Mouse (Mus musculus) cerebellum, adult 2 months (tissue): ENCODE measurements around the gene Mblac2. TPM values are rescaled to one million over a fixed set of nuclear protein-coding genes. Genes with fewer than 3 reads are reported as not detected.

ENCODE experiments used
- DNase-seq, 2 experiments: peaks; one replicate each; pipeline ENCODE4 v3.0.0; 2021
- H3K27ac ChIP-seq: fragments of 200-500 bp; 2 replicates; pipeline ENCODE4 v1.5.1; 2012; ENCODE audit warnings: low read length, control low read depth, inconsistent platforms; ENCODE audit not compliant: insufficient read depth
- H3K27me3 ChIP-seq: fragments of 200-500 bp; 2 replicates; pipeline ENCODE4 v1.6.1; 2012; ENCODE audit warnings: inconsistent platforms, mild to moderate bottlenecking, low read length, moderate library complexity; ENCODE audit not compliant: control insufficient read depth, insufficient read depth
- H3K4me1 ChIP-seq: fragments of 200-500 bp; 2 replicates; pipeline ENCODE4 v1.6.1; 2011; ENCODE audit warnings: low read length; ENCODE audit not compliant: control insufficient read depth, insufficient read depth
- H3K4me3 ChIP-seq: fragments of 200-500 bp; replicated peaks from 2 replicates; pipeline ENCODE3; 2011; ENCODE audit warnings: mild to moderate bottlenecking, low read depth, low read length, control low read depth; ENCODE audit not compliant: insufficient read depth
- CTCF ChIP-seq: fragments of 200-500 bp; IDR thresholded peaks from 2 replicates; pipeline ENCODE4 v1.5.1; 2011; ENCODE audit warnings: low read depth, mild to moderate bottlenecking, control low read depth, low read length, moderate library complexity, borderline replicate concordance; ENCODE audit not compliant: insufficient read depth
- POLR2A ChIP-seq: fragments of 200-500 bp; IDR thresholded peaks from 2 replicates; pipeline ENCODE4 v1.6.1; 2011; ENCODE audit warnings: low read length, control low read depth, borderline replicate concordance; ENCODE audit not compliant: insufficient read depth
- WGBS: fragments of 180-500 bp; shearing (Covaris S2); methylation state at CpG from one replicate; pipeline ENCODE4 v1.1.7; 2018; 5-methylcytosine and 5-hydroxymethylcytosine counted together
- polyA plus RNA-seq: library from polyadenylated mRNA; depleted of rRNA; stranded (reverse); fragments of >200 nt; gene quantifications from 2 replicates; pipeline ENCODE4 v1.2.3, GENCODE M21; 2012

The Mblac2 gene
- polyA plus RNA-seq, 1 experiment, result 20.8 TPM

DNA sequence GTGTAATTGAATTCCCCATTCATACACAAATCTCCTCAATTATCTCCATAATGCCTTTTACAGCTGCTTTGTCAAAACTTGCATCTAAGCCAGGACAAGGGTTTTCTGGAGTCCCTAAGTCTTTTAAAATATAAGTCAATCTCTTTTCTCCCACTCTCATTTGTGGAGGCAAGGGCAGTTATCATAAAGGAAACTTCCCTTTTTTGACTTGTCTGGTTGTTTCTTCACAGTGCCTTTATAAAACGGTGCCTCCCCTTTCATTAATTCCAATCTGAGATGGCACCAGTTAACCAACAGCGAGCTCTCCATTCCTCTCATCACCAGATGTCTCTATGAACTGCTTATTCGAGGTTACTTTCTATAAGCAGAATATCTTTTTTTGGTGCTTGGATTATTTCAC, 65.1 kb downstream of the Mblac2 start:
- Histone ChIP-seq H3K4me3 (no peak overlapping the region), H3K27ac (no peak overlapping the region), H3K4me1 (no peaks in the 10 kb centered on the region), H3K27me3 (no peaks in the 10 kb centered on the region; the same call in 1 of the 2 replicates)
- DNase-seq, result no peak
- WGBS, result 80% methylated on average over 3 of the region's 3 CpGs
- TF ChIP-seq POLR2A (no peak), CTCF (no peak)

DNA sequence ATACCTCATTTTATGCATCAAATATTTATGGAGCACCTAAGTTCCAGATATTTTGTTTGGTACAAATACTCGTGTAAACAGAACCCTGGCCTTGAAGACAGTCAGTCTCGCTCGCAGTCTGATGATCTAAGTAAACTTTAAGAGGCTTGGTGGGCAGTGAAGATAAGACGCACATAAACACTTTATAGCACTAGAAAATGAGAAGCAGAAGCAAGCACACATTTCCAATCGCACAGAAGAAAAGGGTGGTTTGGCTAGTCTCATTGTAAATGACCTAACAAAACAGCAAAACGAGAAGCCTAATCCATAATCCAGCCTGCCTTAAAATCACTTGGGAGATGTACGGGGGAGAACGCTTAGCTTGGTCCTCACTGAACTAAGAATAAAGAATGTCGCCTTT, 71.3 kb downstream of the Mblac2 start:
- TF ChIP-seq CTCF (no peak), POLR2A (no peak)
- Histone ChIP-seq H3K27me3 (no peaks in the 10 kb centered on the region), H3K4me1 (no peaks in the 10 kb centered on the region), H3K4me3 (peak overlapping the region; percentile 83), H3K27ac (peak overlapping the region; percentile 19)
- whole genome bisulfite sequencing, result 45% methylated on average over 9 of the region's 9 CpGs
- no peak for DNase-seq

DNA sequence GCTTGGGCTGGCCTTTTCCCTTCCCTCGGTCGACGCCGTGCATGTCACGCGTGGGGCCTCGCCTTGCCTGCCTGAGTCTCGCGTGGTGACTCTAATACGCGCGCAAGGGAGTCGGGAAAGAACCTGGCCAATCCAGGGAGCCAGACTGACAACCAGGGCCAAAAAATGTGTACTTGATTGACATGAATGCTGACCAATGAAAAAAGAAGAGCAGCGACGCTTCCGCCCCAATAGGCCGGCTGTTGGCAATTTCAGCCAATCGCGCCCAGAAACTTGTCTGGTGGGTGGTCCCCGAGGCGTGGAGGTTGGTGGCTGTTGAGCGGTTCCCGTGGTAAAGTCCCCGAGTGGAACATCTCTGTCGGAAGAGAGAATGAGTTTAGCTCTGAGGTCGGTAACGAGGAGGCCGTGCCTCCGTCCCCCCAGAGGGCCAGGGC, 71.8 kb downstream of the Mblac2 start, which contains the start of gene Cetn3:
Gene Cetn3 (plus strand): TSS at position 107 of the 434 bp plus-strand sequence.
- TF ChIP-seq POLR2A, result no peak; the same call in 1 of the 2 replicates
- TF ChIP-seq CTCF, result no peak
- DNase-seq, result peak; percentile 94 to 95

DNA sequence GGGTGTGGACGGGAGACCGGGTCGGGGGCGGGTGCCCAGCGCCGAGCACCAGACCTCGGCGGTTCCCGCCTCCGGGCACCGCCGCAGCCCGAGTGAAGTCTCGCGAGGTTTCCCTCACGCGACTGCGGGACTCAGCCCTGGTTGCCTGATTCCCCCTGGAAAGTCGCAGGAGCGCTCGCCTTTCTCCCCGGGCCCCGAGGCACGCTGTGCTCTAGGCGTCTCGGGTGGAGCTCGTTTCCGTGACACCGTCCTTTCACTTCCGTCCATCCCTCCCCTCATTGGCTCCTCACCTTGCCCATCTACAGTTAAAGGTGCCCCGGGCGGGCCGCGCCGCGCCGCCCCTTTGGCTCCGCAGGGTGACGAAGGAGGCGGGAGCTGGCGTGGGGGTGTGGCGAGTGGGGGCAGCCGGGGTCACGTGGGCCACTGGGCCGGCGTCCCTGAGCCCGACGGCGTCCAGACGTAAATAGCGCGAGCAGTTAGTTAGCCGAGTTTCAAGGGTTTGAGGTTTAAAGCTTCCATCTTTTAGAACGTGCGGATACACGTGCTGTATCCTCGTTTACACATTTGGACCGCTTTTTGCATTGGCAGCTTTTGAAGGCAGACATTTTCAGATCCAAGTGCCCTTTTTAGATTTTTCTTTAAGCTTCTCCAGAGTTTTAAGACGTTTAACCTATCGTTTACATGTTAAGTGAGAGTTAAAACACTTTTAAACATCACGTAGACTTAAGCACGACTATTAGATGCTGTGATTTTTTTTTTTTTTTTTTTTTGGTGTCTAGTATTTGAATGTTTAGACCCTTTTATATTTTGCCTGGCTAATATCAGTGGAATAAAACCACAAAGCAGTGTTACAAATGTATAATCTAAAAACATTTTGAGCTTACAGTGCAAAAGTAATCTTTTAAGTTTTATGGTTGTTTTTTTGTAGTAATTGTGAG, 72.5 kb downstream of the Mblac2 start:
- peak; percentile 96 to 98 for DNase-seq
- peak overlapping the region; percentile 90 for H3K27ac ChIP-seq
- H3K27me3 ChIP-seq, result no peaks in the 10 kb centered on the region
- H3K4me1 ChIP-seq, result no peaks in the 10 kb centered on the region
- peak overlapping the region; percentile 83 for H3K4me3 ChIP-seq
- WGBS, result under 1% methylated on average over 62 of the region's 62 CpGs
- TF ChIP-seq CTCF, result no peak
- peak; percentile 80; the same call in 1 of the 2 replicates for TF ChIP-seq POLR2A

More for the DNA sequence above, 71.8 kb downstream of the Mblac2 start, which contains the start of gene Cetn3:
- H3K27me3 ChIP-seq, result no peaks in the 10 kb centered on the region
- no peaks in the 10 kb centered on the region for H3K4me1 ChIP-seq
- peak within 1 kb of the TSS; percentile 83 for H3K4me3 ChIP-seq
- H3K27ac ChIP-seq, result peak within 1 kb of the TSS; percentile 90
- under 1% methylated on average over 29 of the region's 29 CpGs for WGBS

DNA sequence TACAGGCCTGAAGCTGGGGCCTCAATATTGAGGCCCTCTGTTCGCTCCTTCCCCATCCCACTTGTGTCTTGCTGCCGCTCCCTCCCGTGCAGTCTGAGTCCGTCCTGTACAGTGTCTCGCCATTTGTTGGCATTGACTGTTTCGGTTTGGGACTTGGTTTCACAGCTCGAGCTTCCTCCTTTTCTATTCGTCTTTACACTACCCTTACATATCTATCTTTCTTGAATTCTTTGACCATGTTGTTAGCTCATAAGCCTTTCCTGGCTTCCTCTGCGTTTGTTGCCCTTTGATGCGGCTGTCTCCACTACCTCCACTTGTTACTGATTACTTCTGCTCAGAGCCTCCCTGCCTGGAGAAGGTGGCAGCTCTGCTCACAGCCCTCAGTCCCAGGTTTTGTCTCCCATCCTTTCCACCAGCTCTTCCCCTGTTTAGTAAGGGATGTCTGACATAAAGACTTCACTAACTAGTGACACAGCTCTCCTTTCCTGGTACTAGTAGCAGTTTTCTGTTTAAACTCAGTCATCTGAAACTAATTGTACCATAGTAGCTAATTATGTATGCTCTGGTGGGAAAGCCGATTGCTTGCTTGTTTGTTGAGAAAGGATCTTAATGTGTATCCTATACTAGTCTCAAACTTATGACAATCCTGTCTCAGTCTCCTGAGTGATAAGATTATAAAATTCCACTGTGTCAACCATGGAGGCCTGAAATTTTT, 74.8 kb downstream of the Mblac2 start:
- DNase-seq, result peak; percentile 41 to 51
- no peaks in the 10 kb centered on the region for H3K27me3 ChIP-seq
- no peaks in the 10 kb centered on the region for H3K4me1 ChIP-seq
- WGBS, result 7% methylated on average over 11 of the region's 11 CpGs
- no peak for TF ChIP-seq CTCF
- no peak for TF ChIP-seq POLR2A
- H3K4me3 ChIP-seq, result peak overlapping the region; percentile 51
- no peak overlapping the region for H3K27ac ChIP-seq

DNA sequence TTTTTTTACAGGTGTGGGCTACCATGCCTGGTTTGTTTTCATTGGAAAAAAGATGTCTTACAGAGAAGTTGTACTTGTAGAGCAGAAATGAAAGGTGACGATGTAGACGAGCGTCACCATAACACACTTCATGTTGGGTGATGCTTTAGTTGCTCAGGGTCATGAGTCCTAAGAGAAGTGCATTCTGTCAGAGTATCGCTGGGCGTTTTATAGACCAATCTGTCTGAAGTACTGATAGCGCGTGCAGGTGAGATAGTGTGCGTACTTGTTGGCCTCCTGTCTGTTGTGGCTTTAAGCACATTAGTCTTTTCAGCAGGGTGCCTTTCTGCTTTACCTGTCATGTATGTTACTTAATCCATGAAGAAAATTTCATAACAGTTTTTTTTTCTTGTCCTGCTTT, 79.0 kb downstream of the Mblac2 start:
- no peaks in the 10 kb centered on the region for H3K4me1 ChIP-seq
- no peak overlapping the region for H3K27ac ChIP-seq
- no peak overlapping the region for H3K4me3 ChIP-seq
- H3K27me3 ChIP-seq, result no peaks in the 10 kb centered on the region
- WGBS, result 96% methylated on average over 8 of the region's 8 CpGs
- TF ChIP-seq CTCF (no peak), POLR2A (no peak)
- DNase-seq, result no peak

DNA sequence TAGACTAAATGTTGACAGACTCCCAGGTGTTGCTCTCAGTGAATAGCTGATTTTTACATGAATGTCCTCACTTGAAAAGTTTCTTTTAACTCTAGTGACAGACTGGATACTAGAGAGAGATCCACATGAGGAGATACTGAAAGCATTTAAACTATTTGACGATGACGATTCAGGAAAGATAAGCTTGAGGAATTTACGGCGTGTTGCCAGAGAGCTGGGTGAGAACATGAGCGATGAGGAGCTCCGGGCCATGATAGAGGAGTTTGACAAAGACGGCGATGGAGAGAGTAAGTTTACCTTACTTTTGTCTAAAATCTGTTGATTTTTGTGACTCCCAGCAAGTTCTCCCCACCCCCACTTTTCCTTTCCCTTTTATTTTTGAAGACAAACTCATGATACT, 80.7 kb downstream of the Mblac2 start:
- DNase-seq, result no peak
- 70% methylated on average over 8 of the region's 8 CpGs for WGBS
- no peaks in the 10 kb centered on the region for H3K4me1 ChIP-seq
- no peak overlapping the region for H3K4me3 ChIP-seq
- TF ChIP-seq POLR2A (no peak), CTCF (no peak)
- no peak overlapping the region for H3K27ac ChIP-seq
- H3K27me3 ChIP-seq, result no peaks in the 10 kb centered on the region

DNA sequence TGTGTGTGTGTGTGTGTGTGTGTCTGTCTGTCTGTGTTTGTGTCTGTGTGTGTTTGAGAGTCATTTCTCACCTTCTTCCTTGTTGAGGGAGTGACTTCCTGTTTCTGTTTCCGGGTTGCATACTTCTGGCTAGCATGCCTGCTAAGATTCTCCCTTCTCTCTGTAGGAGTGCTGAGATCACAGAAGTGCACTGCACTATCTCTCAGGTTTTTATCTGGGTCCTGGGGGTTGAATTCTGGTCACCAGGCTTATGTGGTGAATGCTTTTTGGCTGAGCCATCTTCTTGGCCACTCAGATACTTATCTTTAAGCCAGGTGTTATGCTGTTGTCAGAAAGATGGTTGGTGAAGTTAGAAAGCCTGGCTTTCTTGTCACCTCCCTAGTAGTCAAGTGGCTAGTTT, 82.7 kb downstream of the Mblac2 start:
- DNase-seq, result no peak
- WGBS, result 35% methylated on average over 1 of the region's 1 CpGs
- Histone ChIP-seq H3K27ac (no peak overlapping the region), H3K4me1 (no peaks in the 10 kb centered on the region), H3K27me3 (no peaks in the 10 kb centered on the region), H3K4me3 (no peak overlapping the region)
- TF ChIP-seq CTCF (no peak), POLR2A (no peak)
